Mouse (Mus musculus) thymus, adult 2 months (tissue): ENCODE results near the gene Hc.

Experiments
- CTCF ChIP-seq: fragments of 200-500 bp; IDR thresholded peaks from 2 replicates; pipeline ENCODE4 v1.5.1; 2012; ENCODE audit warnings: mild to moderate bottlenecking, control low read depth, low read length, moderate library complexity, borderline replicate concordance; ENCODE audit not compliant: control insufficient read depth, poor library complexity, insufficient read depth; ENCODE audit errors: extremely low read depth
- POLR2A ChIP-seq: fragments of 200-500 bp; IDR thresholded peaks from 2 replicates; pipeline ENCODE4 v1.6.1; 2012; ENCODE audit warnings: mild to moderate bottlenecking, low read length, control low read depth, moderate library complexity; ENCODE audit not compliant: control insufficient read depth, poor library complexity, insufficient read depth; ENCODE audit errors: extremely low read depth

GRCm38 (mm10) chr2:34979459-34980011 lies 81.7 kb downstream of the Hc start:
- TF ChIP-seq CTCF, result no peak
- no peak for TF ChIP-seq POLR2A
